Mouse (Mus musculus) embryonic fibroblast, embryonic 13.5 days (primary cell): ENCODE results near the gene Hmbs.

ENCODE experiments used
- CTCF ChIP-seq: IDR thresholded peaks from 2 replicates; pipeline ENCODE4 v1.5.1; 2011; ENCODE audit warnings: mild to moderate bottlenecking, control low read depth, low read length, moderate library complexity, borderline replicate concordance; ENCODE audit not compliant: insufficient read depth
- POLR2A ChIP-seq: IDR thresholded peaks from 2 replicates; pipeline ENCODE4 v1.6.1; 2011; ENCODE audit warnings: low read depth, mild to moderate bottlenecking, control low read depth, low read length, moderate library complexity

- TF ChIP-seq POLR2A (no peak), CTCF (no peak)
Measured at GRCm38 (mm10) chr9:44342605-44343004, 1.4 kb downstream of the Hmbs start.
